Mouse (Mus musculus) kidney, adult 2 months (tissue): ENCODE measurements around the gene Cfap44. TPM values are rescaled to one million over a fixed set of nuclear protein-coding genes. Genes with fewer than 3 reads are reported as not detected.

Experiments used
- DNase-seq: peaks from one replicate; pipeline ENCODE4 v3.0.0; 2021
- H3K27ac ChIP-seq: fragments of 200-500 bp; 2 replicates; pipeline ENCODE4 v1.5.1; 2012; ENCODE audit warnings: low read depth, low read length, control low read depth, inconsistent platforms; ENCODE audit not compliant: insufficient read depth
- H3K27me3 ChIP-seq: fragments of 200-500 bp; replicated peaks from 2 replicates; pipeline ENCODE4 v1.6.1; 2012; ENCODE audit warnings: mild to moderate bottlenecking, moderate library complexity, low read length, inconsistent platforms; ENCODE audit not compliant: control insufficient read depth, insufficient read depth
- H3K36me3 ChIP-seq: fragments of 200-500 bp; 2 replicates; pipeline ENCODE4 v1.6.1; 2012; ENCODE audit warnings: mild to moderate bottlenecking, moderate library complexity, low read length, inconsistent platforms; ENCODE audit not compliant: control insufficient read depth, insufficient read depth
- H3K4me1 ChIP-seq: fragments of 200-500 bp; 2 replicates; pipeline ENCODE4 v1.6.1; 2011; ENCODE audit warnings: low read length; ENCODE audit not compliant: control insufficient read depth, insufficient read depth
- H3K4me3 ChIP-seq: fragments of 200-500 bp; 2 replicates; pipeline ENCODE4 v1.5.1; 2011; ENCODE audit warnings: mild to moderate bottlenecking, low read depth, low read length, control low read depth; ENCODE audit not compliant: insufficient read depth
- CTCF ChIP-seq: fragments of 200-500 bp; conservative IDR thresholded peaks from 2 replicates; pipeline ENCODE4 v1.5.1; 2011; ENCODE audit warnings: low read depth, mild to moderate bottlenecking, control low read depth, low read length, moderate library complexity, mixed read lengths; ENCODE audit not compliant: insufficient read depth, insufficient read length
- POLR2A ChIP-seq: fragments of 200-500 bp; IDR thresholded peaks from one replicate; pipeline ENCODE4 v1.6.1; 2011; ENCODE audit warnings: low read depth, low read length, control low read depth
- WGBS: fragments of 180-500 bp; shearing (Covaris S2); methylation state at CpG from one replicate; pipeline ENCODE4 v1.1.7; 2018; 5-methylcytosine and 5-hydroxymethylcytosine counted together
- polyA plus RNA-seq: library from polyadenylated mRNA; depleted of rRNA; stranded (reverse); fragments of >200 nt; gene quantifications from 2 replicates; pipeline ENCODE4 v1.2.3, GENCODE M21; 2012

Cfap44 gene
- polyA plus RNA-seq, 1 experiment = 0.03 TPM

- Histone ChIP-seq H3K4me1 (no peaks in the 10 kb centered on the region), H3K27me3 (no peaks in the 10 kb centered on the region), H3K4me3 (no peak overlapping the region), H3K27ac (no peak overlapping the region), H3K36me3 (no peaks in the 10 kb centered on the region)
- no peak for DNase-seq
- TF ChIP-seq CTCF (no peak), POLR2A (no peak)
- WGBS = 85% methylated on average over 6 of the region's 6 CpGs
These were observed 121.9 kb downstream of the Cfap44 start for GRCm38 (mm10) chr16:44516498-44516897.

GRCm38 (mm10) chr16:44523595-44523994 lies 129.0 kb downstream of the Cfap44 start:
- H3K36me3 ChIP-seq = no peaks in the 10 kb centered on the region
- TF ChIP-seq POLR2A (no peak), CTCF (no peak)
- no peak for DNase-seq
- no peak overlapping the region for H3K27ac ChIP-seq
- no peaks in the 10 kb centered on the region for H3K4me1 ChIP-seq
- no peaks in the 10 kb centered on the region for H3K27me3 ChIP-seq
- H3K4me3 ChIP-seq = no peak overlapping the region
- WGBS = 90% methylated on average over 7 of the region's 7 CpGs

- no peaks in the 10 kb centered on the region for H3K4me1 ChIP-seq
- H3K36me3 ChIP-seq = no peaks in the 10 kb centered on the region
- no peak overlapping the region for H3K27ac ChIP-seq
- TF ChIP-seq CTCF (no peak), POLR2A (no peak)
- no peak for DNase-seq
- no peaks in the 10 kb centered on the region for H3K27me3 ChIP-seq
- WGBS = 85% methylated on average over 1 of the region's 1 CpGs
- no peak overlapping the region for H3K4me3 ChIP-seq
These were observed 131.4 kb downstream of the Cfap44 start for GRCm38 (mm10) chr16:44526044-44526443.

GRCm38 (mm10) chr16:44526689-44527088 lies 132.1 kb downstream of the Cfap44 start:
- TF ChIP-seq POLR2A = no peak
- TF ChIP-seq CTCF = no peak
- no peak for DNase-seq
- Histone ChIP-seq H3K4me3 (no peak overlapping the region), H3K36me3 (no peaks in the 10 kb centered on the region), H3K27ac (no peak overlapping the region), H3K4me1 (no peaks in the 10 kb centered on the region), H3K27me3 (no peaks in the 10 kb centered on the region)
- WGBS = 52% methylated on average over 12 of the region's 12 CpGs

GRCm38 (mm10) chr16:44527218-44527905 lies 132.8 kb downstream of the Cfap44 start:
- no peak for TF ChIP-seq POLR2A
- no peak for TF ChIP-seq CTCF
- Histone ChIP-seq H3K27me3 (no peaks in the 10 kb centered on the region), H3K4me3 (no peak overlapping the region), H3K27ac (no peak overlapping the region), H3K36me3 (no peaks in the 10 kb centered on the region), H3K4me1 (no peaks in the 10 kb centered on the region)
- DNase-seq = no peak
- 59% methylated on average over 11 of the region's 11 CpGs for WGBS

GRCm38 (mm10) chr16:44528955-44529354 lies 134.4 kb downstream of the Cfap44 start:
- Histone ChIP-seq H3K4me3 (no peak overlapping the region), H3K4me1 (no peaks in the 10 kb centered on the region), H3K27me3 (no peaks in the 10 kb centered on the region), H3K27ac (no peak overlapping the region), H3K36me3 (no peaks in the 10 kb centered on the region)
- WGBS = 87% methylated on average over 7 of the region's 7 CpGs
- no peak for TF ChIP-seq CTCF
- DNase-seq = no peak

GRCm38 (mm10) chr16:44529691-44530090 lies 135.1 kb downstream of the Cfap44 start:
- no peaks in the 10 kb centered on the region for H3K4me1 ChIP-seq
- 56% methylated on average over 8 of the region's 8 CpGs for WGBS
- TF ChIP-seq POLR2A = no peak
- TF ChIP-seq CTCF = no peak
- H3K27me3 ChIP-seq = no peaks in the 10 kb centered on the region
- DNase-seq = no peak
- no peak overlapping the region for H3K4me3 ChIP-seq
- H3K27ac ChIP-seq = no peak overlapping the region
- H3K36me3 ChIP-seq = no peaks in the 10 kb centered on the region
